Mouse (Mus musculus): ENCODE measurements at regions not wholly inside any gene's neighbourhood (a gene's known extent, or its start where the extent isn't known, plus 50 kb on each side); places are given as distances from the start of the nearest gene placed in this dataset.

DNA sequence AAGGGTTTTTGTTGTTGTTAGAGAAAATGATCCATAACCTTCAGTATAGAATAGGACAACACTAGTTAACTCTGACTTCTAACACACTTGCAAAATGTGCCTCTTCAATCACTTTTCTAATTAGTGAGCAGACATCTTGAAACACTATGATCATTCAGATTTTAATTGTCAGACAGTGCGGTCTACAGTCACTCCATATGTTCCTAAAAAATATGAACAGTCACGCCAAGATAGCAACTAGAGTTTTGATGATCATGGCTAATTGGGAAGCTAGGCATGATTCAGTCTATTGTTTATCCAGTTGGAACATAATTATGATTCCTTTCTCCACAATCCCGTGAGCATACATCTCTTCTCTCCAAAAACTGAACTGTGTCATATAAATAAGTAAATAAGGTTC, 372.1 kb downstream of the Fam198b start:
- no peak for DNase-seq (ENCODE audit: low spot score)

- DNase-seq (ENCODE audit: low spot score) = no peak
Measured at GRCm38 (mm10) chr3:80263095-80263494, 378.8 kb downstream of the Fam198b start.

- no peak for DNase-seq (ENCODE audit: low spot score)
Measured at GRCm38 (mm10) chr3:80284656-80285055, 400.3 kb downstream of the Fam198b start.

DNA sequence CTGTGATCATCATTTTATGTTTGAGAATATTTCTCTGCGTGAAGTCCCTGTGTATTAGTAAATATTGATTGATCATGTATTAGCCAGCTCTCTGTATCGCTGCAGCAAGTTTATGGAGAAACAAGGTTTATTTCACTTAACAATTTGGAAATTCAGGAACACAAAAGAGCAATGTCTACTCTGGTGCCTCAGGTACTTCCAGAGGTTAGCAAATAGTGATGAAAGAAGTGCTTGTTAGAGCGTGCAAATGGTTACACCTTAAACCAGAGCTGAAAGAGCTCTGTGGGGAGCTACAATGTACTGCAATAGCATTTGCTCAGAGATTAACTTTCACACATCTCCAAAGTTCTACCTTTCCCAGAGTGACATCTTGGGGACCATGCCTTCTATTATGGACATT, 400.9 kb downstream of the Fam198b start:
- DNase-seq (ENCODE audit: low spot score) = no peak

- no peak for DNase-seq (ENCODE audit: low spot score)
Measured at GRCm38 (mm10) chr3:80293485-80293884, 409.2 kb downstream of the Fam198b start.

DNA sequence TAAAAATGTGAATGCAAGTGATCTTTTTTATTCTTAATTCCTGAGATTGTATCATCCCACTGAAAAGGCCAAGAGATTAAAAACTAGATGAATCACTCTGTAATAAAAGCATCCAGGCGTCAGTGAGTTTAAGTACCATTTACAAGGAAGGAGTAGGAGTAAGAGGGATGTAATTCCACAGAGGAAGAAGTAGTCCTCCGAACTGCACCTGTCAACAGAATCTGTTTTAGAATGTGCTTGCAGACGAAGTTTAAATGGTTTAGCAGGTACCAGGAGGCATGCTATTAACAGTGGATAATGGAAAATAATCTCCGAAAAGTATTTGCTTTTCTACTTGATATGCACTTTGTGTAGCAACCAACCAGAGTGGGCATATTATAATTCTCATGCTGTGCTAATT, 423.3 kb downstream of the Fam198b start:
- DNase-seq (ENCODE audit: low spot score) = no peak

- no peak for DNase-seq (ENCODE audit: low spot score)
Measured at GRCm38 (mm10) chr3:80309931-80310330, 425.6 kb downstream of the Fam198b start.

- no peak for DNase-seq (ENCODE audit: low spot score)
Measured at GRCm38 (mm10) chr3:80311689-80312088, 427.4 kb downstream of the Fam198b start.

DNA sequence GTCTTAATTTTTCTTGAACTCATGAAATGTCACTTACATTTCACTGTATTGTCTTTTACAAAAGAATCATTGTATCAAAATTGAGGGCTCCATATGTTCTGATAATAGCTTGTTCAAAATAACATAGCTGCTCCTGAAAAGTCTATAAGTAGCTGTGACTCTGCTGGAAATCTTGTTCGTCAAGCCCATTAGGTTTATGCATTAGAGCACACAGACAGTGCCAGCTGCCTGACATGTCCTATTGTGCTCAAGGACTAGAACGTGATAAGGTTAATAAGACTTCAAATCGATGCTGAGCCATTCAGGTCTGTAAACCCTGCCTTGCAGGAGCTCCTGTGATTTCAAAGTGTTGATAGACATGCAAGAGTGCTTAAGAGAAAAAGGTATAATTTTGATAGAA, 438.0 kb downstream of the Fam198b start:
- no peak for DNase-seq (ENCODE audit: low spot score)

GRCm38 (mm10) chr3:80324726-80325125, 440.4 kb downstream of the Fam198b start:
- DNase-seq (ENCODE audit: low spot score) = no peak

GRCm38 (mm10) chr3:80331776-80332175, 447.4 kb downstream of the Fam198b start:
- DNase-seq (ENCODE audit: low spot score) = no peak

GRCm38 (mm10) chr3:80334446-80334893, 450.1 kb downstream of the Fam198b start:
- DNase-seq (ENCODE audit: low spot score) = peak; percentile 5

DNA sequence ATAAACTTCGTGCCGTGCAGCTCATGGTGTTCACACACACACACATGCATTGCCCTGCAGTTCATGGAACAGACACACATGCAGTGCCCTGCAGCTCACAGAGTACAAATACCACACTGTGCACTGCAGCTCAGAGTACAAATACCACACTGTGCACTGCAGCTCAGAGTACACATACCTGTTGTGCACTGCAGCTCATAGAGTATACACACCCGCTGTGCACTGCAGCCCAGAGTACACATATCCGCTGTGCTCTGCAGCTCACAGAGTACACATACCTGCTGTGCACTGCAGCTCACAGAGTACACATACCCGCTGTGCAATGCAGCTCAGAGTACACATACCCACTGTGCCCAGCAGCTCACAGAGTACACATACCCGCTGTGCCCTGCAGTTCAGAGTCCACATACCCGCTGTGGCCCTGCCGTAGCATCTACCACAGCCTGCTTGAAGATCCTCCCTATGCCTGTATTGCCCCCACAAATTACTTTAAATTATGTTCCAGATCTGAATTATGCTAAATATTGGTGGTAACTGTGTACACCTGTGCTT, 451.9 kb downstream of the Fam198b start:
- DNase-seq (ENCODE audit: low spot score) = no peak

DNA sequence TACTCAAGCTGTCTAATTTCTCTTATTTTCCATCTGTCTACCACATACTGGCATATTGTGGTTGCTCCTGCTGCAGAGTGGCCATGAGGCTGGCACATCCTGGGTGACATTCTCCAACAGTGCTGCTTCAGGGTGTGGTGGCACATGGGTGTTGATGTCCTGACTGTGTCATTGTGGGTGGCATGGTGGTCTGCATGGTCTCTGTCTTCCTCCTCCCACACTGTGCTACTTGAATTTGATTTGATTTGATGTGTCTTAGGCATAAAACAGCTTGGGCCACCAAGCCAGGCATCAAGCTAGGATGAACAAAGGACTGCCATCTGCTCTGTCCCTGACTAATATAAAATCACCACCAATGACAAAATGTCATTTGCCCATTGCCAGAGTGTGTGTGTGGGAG, 434.7 kb downstream of the Gria2 start:
- no peak for DNase-seq (ENCODE audit: low spot score)

- no peak for DNase-seq (ENCODE audit: low spot score)
Measured at GRCm38 (mm10) chr3:80369214-80369941, 433.3 kb downstream of the Gria2 start.

DNA sequence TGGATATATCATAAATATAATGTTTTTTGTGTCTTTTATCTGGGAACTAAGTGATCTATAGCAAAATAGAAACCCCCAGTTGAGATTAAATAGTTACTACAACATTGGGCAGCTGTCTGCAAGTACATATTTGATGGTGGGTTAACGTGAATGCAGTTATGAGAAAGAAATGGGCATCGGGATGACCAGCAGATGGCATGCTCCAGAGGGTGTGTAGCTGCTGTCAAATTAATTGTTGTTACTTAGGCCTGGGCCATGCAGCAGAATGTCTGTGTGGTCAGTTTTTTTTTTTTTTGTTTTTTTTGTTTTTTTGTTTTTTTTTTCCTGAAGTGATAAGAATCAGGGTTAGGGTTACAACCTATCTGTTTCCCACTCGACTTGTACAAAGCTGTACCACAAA, 430.2 kb downstream of the Gria2 start:
- peak; percentile 3 for DNase-seq (ENCODE audit: low spot score)

DNA sequence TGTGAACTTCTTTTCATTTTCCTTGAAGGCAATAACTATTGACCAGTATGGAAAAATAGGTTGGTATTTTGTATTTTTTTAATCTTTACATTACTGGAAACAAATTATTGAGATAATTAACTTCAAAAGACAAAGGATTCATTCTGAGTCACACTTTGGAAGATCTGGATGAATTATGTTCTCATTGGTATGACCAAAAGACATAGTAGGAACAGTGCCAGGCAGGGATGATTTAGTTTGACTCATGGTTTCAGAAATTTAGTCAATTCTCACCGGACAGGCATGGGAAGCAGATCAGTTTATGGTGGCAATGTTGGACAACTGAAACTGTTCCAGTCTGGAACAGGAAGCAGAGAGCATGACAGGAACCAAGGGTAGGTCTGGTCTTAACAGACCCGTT, 416.6 kb downstream of the Gria2 start:
- no peak for DNase-seq (ENCODE audit: low spot score)

DNA sequence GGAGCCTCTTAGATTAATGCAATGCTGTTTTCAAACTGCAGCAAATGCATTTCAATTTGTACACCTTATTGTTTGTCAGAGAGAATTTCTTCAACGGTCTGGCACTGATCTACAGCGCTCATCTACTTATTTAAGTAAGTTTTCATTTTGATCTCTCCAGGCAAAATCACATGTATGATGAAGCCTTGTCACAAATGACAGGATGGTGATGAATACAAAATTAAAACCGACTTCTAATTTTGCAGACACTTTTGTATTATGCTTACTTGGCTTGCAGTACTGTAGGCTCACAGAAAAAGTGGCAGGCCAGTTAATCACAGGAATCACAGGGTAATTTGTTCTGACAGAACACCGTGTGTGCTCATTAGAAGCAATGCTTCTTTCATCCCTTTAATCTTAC, 406.4 kb downstream of the Gria2 start:
- no peak for DNase-seq (ENCODE audit: low spot score)

- no peak for DNase-seq (ENCODE audit: low spot score)
Measured at GRCm38 (mm10) chr3:80420453-80420852, 382.2 kb downstream of the Gria2 start.

DNA sequence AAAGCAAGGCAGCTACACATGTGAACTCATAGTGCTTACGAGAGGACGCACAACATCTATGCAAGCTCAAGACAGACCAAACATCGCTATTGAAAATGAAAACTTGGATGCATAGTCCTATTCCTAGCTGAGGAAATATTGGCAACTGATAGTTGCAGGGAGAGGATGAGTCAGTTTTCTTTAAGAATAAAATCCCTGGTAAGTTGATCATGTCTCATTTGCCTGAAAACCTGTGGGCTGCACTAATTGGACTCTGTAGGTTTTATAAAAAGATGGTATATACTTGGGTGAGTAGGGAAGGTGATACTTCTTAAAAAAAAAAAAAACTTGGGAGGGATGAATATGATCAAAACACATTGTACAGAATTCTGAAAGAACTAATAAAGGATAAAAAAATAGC, 381.2 kb downstream of the Gria2 start:
- no peak for DNase-seq (ENCODE audit: low spot score)

DNA sequence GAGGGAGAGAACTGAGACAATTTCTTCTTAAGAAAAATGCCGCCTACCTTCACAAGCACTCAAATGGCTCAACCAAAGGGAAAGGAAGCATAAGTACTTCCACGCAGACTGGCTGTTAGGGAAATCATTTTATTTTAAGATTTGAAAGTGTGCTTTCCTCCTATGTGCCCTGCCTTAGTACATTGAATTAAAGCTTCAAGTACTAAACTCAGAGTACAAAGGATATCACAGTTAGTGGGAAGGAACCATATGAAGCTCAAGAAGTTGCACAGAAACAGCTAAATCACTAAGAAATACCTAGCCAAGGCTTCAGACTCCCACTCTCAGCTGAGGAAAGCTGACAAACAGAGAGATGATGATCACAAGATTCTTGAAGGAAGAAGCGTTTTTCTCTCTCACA, 380.5 kb downstream of the Gria2 start:
- no peak for DNase-seq (ENCODE audit: low spot score)

GRCm38 (mm10) chr3:80422646-80423045, 380.0 kb downstream of the Gria2 start:
- DNase-seq (ENCODE audit: low spot score) = no peak

Data from embryo, embryonic 10.5 days (tissue).